Mouse (Mus musculus) brain, adult 2 months (tissue): ENCODE data around the gene Atp6v0a2.

ENCODE experiments used
- DNase-seq: peaks from one replicate; pipeline ENCODE4 v3.0.0; 2011; ENCODE audit warnings: low read depth, low spot score

Gene Atp6v0a2

DNA sequence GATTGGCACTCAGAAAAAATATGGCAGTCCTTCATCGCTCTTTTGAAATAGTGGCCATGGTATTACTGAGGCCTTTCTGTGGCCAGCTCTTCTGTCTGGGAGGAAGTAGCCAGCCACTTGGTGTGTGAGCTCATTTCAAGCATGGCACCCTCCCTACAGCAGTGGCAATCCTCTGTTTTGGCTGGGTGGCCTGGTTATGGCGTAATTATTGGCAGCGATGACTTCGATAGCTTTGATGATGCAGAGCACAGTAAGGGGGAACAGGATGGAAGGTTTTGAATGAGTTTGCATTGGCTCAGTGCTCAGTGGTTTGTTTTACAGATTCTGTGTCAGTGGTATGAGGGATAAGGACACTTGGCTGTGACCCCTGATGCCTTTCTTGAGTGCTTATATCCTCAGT lies 8.3 kb downstream of the Atp6v0a2 start:
- DNase-seq, result no peak

- DNase-seq, result peak; percentile 85
These were observed 8.9 kb downstream of the Atp6v0a2 start for GRCm38 (mm10) chr5:124637300-124637699.

DNA sequence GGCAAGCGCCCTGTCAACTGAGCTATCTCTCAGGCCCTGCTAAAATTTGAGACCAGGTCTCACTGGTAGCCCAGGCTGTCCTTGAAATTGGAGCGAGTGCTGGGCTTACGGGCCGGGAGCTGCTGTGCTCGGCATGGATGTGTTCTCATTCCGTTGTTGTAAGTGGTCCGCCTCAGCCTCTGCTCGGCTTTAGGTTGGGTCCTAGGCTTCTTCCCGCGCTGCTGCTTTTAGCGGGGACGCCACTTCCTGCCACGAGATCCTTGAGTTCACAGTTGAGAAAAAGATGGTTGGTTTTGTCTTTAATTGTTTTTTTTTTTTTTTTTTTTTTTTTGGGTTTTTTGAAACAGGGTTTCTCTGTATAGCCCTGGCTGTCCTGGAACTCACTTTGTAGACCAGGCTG lies 9.5 kb downstream of the Atp6v0a2 start:
- DNase-seq, result no peak

DNA sequence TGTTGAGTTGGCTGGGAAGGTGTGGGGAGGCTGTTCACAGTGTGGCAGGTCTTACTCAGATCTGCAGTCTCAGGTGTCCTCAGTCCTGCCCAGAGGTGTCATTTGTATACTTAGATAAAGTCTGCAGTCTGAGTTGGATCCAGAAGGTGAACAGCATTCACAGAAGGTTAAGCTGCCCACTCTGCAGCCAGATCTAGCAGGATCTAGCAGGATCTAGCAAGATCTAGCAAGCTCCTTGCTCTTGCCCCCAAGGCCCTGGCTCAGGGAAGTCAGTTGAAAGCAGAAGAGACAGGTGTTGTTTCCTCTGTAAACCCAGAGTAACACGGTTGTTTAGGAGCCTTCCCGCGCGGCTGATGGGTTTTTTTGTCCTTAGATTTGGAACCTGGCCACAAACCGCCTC lies 85.4 kb downstream of the Atp6v0a2 start:
- no peak for DNase-seq

GRCm38 (mm10) chr5:124715135-124715534 lies 86.8 kb downstream of the Atp6v0a2 start:
- no peak for DNase-seq

DNA sequence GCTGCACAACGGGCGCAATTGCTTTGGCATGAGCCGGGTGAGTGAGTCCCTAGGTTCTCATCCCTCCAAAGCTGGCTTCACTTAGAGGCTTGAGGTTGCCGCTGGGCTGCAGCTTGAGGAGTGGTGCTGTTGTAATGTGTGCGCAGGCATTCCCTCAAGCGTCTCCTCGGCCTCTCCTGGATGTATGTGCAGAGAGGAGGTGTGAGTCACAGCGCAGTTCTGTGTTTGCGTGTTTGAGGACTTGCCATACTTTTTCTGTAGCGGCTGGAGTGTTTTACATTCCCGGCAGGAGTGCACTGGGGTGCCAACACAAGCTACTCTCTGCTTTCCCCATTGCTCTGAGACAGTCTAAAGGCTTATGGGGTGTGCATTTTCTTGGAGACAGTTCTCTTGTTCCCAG lies 89.6 kb downstream of the Atp6v0a2 start:
- DNase-seq, result peak; percentile 52

DNA sequence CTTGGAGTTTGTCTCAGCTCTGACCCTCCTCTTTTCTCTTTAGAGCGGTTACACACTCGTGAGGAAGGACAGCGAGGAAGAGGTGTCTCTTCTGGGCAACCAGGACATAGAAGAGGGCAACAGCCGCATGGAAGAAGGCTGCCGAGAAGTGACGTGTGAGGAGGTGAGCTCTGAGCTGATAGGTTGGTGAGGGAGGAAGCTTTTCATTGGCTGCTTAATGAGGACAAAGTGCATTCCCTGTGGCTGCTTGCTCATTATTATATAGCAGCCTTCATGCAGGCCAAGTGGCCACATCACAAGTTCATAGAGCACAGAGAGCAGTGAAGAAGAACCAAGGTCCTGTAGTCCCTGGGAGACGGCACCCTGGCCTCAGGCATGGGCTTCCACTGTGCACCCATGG lies 90.0 kb downstream of the Atp6v0a2 start:
- no peak for DNase-seq

DNA sequence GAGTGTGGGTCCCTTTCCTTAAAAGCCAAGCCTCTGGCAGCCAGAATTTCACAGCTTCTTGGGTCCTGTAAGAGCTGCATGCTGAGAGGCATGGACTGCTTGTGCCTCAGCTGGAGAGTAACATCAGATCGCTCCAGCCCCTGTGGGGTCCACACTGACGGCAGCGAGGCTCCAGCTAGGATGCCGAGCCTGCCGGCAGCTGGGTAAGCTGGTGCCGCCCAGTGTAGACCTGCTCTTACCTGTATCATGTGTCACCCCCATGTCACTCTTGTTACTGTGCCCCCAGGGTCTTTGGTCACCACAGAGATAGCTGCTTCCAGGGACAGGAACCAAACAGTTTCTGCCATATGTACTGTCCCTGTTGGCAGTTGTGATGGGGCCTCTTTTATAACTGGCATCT lies 94.7 kb downstream of the Atp6v0a2 start:
- no peak for DNase-seq

DNA sequence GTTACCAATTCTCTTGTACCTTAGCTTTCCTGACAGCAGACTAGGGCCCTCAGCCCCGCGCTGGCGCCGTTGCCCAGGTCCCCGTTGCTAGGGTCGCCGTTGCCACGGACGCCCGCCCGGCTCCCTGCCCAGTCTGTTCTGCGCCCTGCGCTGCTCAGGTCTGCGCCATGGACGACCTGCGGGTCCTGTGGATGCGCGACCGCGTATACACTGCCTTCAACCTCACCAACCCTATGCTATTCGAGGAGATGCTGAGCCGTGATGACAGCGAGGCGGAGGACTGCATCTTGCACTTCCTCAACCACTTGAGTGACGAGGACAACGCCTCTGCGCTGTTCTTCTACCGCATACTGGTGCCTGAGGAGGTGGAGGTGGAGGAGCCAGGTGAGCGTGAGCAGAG lies 96.6 kb downstream of the Atp6v0a2 start, which contains the start of gene Dnah10:
Gene Dnah10, plus strand, starts transcription at position 89 of the 400 bp plus-strand sequence.
- DNase-seq, result peak; percentile 72

DNA sequence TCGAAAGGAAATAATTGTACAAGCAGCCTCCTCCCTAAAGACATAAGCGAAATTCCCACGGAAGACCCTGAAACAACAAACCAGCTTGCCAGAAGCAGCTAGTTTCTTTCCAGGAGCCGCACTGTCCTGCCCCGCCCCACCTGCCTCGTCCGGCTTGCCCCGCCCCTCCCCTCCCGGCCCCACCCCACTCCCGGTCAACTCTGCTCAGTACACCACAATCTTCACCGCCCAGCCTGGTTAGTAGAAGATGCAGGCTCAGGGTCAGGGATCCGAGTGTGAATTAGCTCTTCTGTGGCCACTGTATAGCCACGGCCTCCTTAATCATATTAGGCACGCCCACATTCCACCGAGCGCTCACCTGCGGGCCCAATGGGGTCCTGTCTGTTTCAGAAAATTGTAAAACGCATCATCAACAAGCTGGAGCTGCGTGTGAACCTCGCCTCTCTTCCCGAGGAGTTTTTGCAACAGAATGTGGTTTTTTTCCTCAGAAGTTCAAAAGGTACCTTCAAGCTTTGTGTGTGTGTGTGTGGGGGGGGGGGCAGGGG lies 101.4 kb downstream of the Atp6v0a2 start:
- DNase-seq, result no peak

DNA sequence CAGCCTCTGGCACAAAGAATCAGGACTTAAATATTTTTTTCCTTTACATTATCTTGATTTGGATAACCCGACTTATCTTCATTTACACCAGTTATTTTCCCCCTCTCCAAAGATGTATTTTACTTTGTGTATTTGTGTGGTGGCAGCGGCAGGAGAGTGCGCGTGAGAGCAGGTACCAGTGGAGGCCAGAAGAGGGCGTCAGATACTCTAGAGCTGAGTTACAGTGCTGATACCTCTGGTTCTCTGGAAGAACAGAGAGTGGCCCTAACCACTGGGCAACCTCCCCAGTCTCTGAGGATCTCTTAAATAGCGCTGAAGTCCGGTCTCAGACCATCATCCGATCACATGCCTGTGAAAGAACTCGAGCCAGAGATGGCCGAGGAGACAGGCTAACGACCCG lies 105.6 kb downstream of the Atp6v0a2 start:
- no peak for DNase-seq

- no peak for DNase-seq
These were observed 113.7 kb downstream of the Atp6v0a2 start for GRCm38 (mm10) chr5:124741898-124742599.

- DNase-seq, result no peak
These were observed 115.5 kb downstream of the Atp6v0a2 start for GRCm38 (mm10) chr5:124743841-124744240.

- no peak for DNase-seq
These were observed 117.8 kb downstream of the Atp6v0a2 start for GRCm38 (mm10) chr5:124746220-124746619.

GRCm38 (mm10) chr5:124748296-124748695 lies 119.9 kb downstream of the Atp6v0a2 start:
- DNase-seq, result no peak

DNA sequence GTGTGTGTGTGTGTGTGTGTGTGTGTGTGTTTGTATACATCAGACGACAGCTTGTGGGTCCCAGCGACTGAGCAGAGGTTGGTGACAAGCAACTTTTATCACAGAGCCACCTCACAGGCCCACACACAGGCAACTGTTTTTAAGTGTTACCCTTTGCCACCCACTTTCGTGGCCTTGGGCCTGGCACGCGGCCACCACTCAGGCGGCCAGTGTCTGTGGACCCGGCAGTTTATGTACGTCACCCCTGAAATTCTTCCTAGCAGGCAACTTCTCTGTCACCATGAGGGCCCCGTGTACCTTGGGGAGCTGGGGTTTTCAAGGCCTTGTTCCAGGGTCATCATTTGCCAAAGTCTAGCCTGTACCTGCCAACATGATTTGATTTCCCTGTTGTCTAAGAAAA lies 123.3 kb downstream of the Atp6v0a2 start:
- no peak for DNase-seq

- DNase-seq, result peak; percentile 7
These were observed 132.6 kb downstream of the Atp6v0a2 start for GRCm38 (mm10) chr5:124761011-124761410.

- DNase-seq, result no peak
These were observed 133.4 kb downstream of the Atp6v0a2 start for GRCm38 (mm10) chr5:124761787-124762186.
